Mouse (Mus musculus): ENCODE measurements at regions not wholly inside any gene's neighbourhood (a gene's known extent, or its start where the extent isn't known, plus 50 kb on each side); places are given as distances from the start of the nearest gene placed in this dataset.
A peak's percentile ranks its signal among the peaks of the same experiment; 100 is the strongest.
"Not testable (repeated sequence)": the region's sequence is repeated elsewhere in the genome, so short reads cannot be mapped to it uniquely, and the experiment has no call there.

- DNase-seq (ENCODE audit: low spot score in 2 of 2) = no peak
These were observed 69.2 kb downstream of the Gm33543 start for GRCm38 (mm10) chr10:95773425-95773980.

- DNase-seq (ENCODE audit: low spot score in 2 of 2) = no peak
These were observed 69.8 kb downstream of the Gm33543 start for GRCm38 (mm10) chr10:95772811-95773424.

GRCm38 (mm10) chr10:95768974-95769373 is 73.8 kb downstream of the Gm33543 start:
- no peak for DNase-seq (ENCODE audit: low spot score in 2 of 2)

- DNase-seq (ENCODE audit: low spot score in 2 of 2) = no peak
These were observed 75.1 kb downstream of the Gm33543 start for GRCm38 (mm10) chr10:95767526-95768161.

GRCm38 (mm10) chr10:95764129-95764528 is 78.6 kb downstream of the Gm33543 start:
- no peak for DNase-seq (ENCODE audit: low spot score in 2 of 2)

- no peak for DNase-seq (ENCODE audit: low spot score in 2 of 2)
These were observed 80.1 kb downstream of the Gm33543 start for GRCm38 (mm10) chr10:95762632-95763031.

- DNase-seq (ENCODE audit: low spot score in 2 of 2) = no peak
These were observed 80.8 kb downstream of the Gm33543 start for GRCm38 (mm10) chr10:95761969-95762368.

GRCm38 (mm10) chr10:95760121-95760870 is 82.4 kb downstream of the Gm33543 start:
- no peak for DNase-seq (ENCODE audit: low spot score in 2 of 2)

GRCm38 (mm10) chr10:95758181-95758580 is 84.5 kb downstream of the Gm33543 start:
- DNase-seq (ENCODE audit: low spot score in 2 of 2) = no peak

GRCm38 (mm10) chr10:95755429-95755828 is 82.2 kb upstream of the Anapc15-ps start:
- no peak for DNase-seq (ENCODE audit: low spot score in 2 of 2)

GRCm38 (mm10) chr10:95753396-95753905 is 80.2 kb upstream of the Anapc15-ps start:
- no peak for DNase-seq (ENCODE audit: low spot score in 2 of 2)

- DNase-seq (ENCODE audit: low spot score in 2 of 2) = no peak
These were observed 75.1 kb upstream of the Anapc15-ps start for GRCm38 (mm10) chr10:95748360-95748759.

GRCm38 (mm10) chr10:95747939-95748338 is 74.7 kb upstream of the Anapc15-ps start:
- no peak for DNase-seq (ENCODE audit: low spot score in 2 of 2)

GRCm38 (mm10) chr10:95745834-95746620 is 72.8 kb upstream of the Anapc15-ps start:
- DNase-seq (ENCODE audit: low spot score in 2 of 2) = peak; percentile 8 to 44

- no peak for DNase-seq (ENCODE audit: low spot score in 2 of 2)
These were observed 72.0 kb upstream of the Anapc15-ps start for GRCm38 (mm10) chr10:95745254-95745653.

GRCm38 (mm10) chr10:95743627-95744026 is 70.4 kb upstream of the Anapc15-ps start:
- DNase-seq (ENCODE audit: low spot score in 2 of 2) = no peak

- DNase-seq (ENCODE audit: low spot score in 2 of 2) = no peak
These were observed 66.2 kb upstream of the Anapc15-ps start for GRCm38 (mm10) chr10:95739421-95739820.

GRCm38 (mm10) chr10:95736743-95737142 is 63.5 kb upstream of the Anapc15-ps start:
- DNase-seq (ENCODE audit: low spot score in 2 of 2) = not testable (repeated sequence)

- no peak for DNase-seq (ENCODE audit: low spot score in 2 of 2)
These were observed 57.8 kb upstream of the Anapc15-ps start for GRCm38 (mm10) chr10:95731001-95731400.

GRCm38 (mm10) chr10:95729890-95730289 is 56.6 kb upstream of the Anapc15-ps start:
- no peak for DNase-seq (ENCODE audit: low spot score in 2 of 2)

- DNase-seq (ENCODE audit: low spot score in 2 of 2) = no peak
These were observed 52.7 kb upstream of the Anapc15-ps start for GRCm38 (mm10) chr10:95725910-95726309.
